Mouse (Mus musculus): ENCODE results near the gene Pygo2.

Gene Pygo2

GRCm38 (mm10) chr3:89430171-89431159 is at the start of gene Pygo2:
Gene Pygo2, plus strand, starts transcription at chr3:89430214.
- DNase-seq (ENCODE audit: low read depth, low spot score), result peak; percentile 74

GRCm38 (mm10) chr3:89380291-89380690 is 49.7 kb upstream of the Pygo2 start:
- DNase-seq (ENCODE audit: low read depth, low spot score), result no peak

DNA sequence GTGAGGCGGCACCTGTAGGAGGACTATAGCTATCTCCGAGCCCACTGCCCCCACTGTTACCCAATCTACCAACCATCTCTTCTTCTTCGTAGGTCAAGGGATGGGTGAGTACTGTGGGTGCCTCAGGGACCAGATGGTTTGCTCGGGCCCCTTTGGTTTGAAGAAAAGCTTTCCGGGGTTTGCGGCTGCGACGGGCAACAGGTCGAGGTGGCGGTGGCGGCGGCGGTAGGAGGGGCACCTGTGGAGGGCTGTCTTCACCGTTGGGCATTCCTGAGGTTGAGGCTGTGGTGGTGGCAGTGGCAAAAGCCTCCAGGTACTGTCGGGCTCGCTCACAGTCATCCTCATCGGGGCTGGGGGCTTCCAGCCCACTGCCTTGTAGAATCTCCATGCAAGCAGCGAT is 49.3 kb upstream of the Pygo2 start:
- no peak for DNase-seq (ENCODE audit: low read depth, low spot score)

- DNase-seq (ENCODE audit: low read depth, low spot score), result no peak
Observed at GRCm38 (mm10) chr3:89381233-89381632, 48.8 kb upstream of the Pygo2 start.

DNA sequence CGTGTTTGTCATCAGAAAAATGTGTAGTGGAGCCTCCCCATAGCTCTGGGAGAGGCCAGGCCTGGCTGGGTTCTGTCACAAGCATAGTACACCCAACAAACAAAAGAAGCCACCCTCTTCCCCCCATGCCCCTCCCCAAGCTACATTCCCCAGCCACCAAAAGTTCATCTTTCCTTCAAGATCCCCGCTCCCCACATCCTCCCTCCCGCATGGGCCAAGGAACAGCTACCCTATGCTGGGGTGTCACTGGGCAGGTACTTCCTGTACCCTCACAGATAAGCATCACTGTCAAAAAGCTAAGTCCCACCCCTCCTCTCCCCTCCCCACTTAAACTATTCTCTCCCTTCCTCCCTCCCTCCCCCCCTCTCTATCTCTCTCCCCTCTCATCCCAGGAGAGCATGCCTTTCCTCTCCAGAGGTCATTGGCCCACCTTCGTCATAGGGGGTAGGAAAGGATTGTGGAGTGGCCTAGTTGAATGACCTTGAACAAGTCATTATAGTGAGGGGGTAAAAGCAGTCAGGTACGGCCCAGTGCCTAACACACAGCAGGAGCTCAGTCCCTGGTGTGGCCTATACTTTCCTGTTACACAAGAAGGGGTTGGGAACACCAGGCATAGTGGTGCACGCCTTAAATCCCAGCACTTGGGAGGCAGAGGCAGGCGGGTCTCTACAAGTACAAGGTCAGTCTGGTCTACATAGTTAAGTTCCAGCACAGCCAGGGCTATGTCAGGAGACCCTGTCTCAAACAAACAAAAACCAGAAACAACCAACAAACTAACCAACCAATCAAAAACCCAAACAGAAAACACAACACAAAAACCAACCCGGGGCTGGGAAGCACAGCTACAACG is 47.8 kb upstream of the Pygo2 start:
- DNase-seq (ENCODE audit: low read depth, low spot score), result no peak

DNA sequence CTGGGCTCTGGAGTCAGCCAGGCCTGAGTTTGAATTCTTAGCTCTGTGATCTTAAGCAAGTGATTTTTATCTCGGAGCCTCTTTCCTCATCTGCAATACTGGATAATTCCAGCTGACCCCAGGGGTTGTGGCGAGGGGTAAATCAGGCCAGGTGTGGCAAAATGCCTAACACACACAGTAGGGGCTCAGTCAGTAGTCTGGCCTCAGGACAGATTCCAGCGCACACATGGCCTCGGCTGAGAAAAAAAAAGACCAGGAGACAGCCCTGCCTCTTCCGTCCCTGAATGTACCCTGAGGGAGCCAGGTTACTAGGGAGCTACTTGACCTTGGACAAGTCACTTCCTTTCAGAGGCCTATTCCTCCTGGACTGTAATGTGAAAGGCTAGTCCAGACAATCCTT is 47.1 kb upstream of the Pygo2 start:
- DNase-seq (ENCODE audit: low read depth, low spot score), result no peak

DNA sequence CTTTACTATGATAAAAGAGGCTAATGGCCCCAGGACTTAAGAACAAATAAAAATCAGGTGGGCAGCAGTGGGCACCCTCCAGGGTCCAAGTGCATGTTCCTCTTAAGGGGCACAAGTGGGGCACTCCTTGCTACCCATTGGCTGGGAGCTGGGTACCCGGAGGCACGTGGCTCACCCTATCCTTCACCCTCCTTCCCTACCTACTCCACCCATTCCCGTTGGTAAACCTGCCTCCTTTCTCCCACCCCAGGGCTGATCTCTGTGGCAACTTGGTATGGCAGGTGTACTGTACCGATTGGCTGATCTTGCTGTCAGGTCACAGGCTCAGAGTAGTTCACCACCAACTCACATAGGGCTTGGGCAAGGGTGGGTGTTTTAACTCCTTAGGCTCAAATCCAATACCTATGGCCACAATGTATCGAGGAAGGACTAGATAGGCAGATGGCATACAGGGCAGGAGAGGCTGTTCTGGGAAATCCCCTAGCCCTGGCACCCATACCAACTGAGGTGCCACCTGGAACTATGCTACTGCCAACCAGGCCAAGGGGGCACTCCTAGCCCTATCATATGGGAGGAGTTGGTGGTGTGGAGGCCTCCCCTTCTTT is 46.3 kb upstream of the Pygo2 start:
- DNase-seq (ENCODE audit: low read depth, low spot score), result no peak

- no peak for DNase-seq (ENCODE audit: low read depth, low spot score)
Observed at GRCm38 (mm10) chr3:89384331-89385076, 45.5 kb upstream of the Pygo2 start.

DNA sequence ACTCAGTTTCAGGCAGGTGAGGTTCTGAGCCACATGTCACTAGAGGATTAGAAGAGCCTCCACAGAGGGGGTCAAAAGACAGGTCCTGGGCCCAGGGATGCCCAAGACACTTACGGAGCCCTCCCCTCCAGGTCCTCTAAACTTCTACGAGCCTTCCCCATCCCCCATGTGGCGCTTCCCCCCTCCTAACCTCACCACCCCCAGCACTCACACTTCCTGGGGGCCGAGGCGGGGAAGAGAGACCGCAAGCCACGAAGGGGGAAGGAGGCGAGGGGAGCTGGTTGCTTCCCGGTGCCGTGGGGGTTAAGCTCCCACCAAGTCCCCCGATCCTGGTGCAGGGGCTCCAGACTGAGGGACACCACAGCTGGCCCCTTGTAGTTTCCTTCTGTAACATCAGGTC is 44.6 kb upstream of the Pygo2 start:
- DNase-seq (ENCODE audit: low read depth, low spot score), result no peak

GRCm38 (mm10) chr3:89386438-89387420 is 43.3 kb upstream of the Pygo2 start:
- DNase-seq (ENCODE audit: low read depth, low spot score), result no peak

GRCm38 (mm10) chr3:89387632-89388031 is 42.4 kb upstream of the Pygo2 start:
- DNase-seq (ENCODE audit: low read depth, low spot score), result no peak

GRCm38 (mm10) chr3:89388134-89388881 is 41.7 kb upstream of the Pygo2 start:
- DNase-seq (ENCODE audit: low read depth, low spot score), result no peak

DNA sequence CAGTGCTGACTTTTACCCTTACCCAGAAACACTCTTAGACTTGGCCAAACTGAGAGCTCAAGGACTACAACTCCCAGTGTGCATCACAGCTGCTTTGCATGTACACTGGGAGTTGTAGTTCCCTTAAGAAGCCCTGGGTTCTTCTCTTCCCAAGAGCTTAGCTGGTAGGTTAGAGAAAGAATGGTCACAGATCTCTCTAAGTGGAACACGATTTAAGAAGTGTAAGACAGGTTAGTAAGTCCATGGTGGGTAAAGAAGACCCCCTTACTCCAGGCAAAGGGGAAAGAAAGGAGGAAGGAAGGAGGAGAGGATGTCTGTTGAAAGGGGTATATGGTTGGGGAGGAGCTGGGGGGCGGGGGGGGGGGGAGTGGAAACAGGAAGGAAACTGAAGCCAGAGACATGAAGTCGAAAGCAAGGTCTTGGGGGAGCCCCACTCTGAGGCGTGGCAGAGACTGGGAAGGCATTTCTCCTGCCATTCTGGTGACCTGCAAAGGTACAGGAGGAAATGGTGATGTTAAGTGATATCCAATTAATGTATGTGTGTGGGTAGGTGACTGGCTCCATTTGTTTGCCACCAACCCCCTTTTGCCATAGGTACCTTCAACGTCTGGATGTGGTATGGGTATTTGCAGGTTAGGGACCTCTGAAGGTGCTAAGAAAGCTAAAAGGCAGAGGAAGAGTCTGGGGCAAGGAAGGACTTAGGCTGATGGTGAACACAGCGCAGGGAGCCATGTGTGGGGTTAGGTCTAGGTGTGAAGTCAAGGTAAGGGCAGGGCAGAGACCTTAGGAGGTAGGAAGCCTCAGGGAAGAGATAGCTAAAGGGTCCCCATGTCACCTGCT is 40.9 kb upstream of the Pygo2 start:
- no peak for DNase-seq (ENCODE audit: low read depth, low spot score)

- no peak for DNase-seq (ENCODE audit: low read depth, low spot score)
Observed at GRCm38 (mm10) chr3:89390111-89390515, 39.9 kb upstream of the Pygo2 start.

DNA sequence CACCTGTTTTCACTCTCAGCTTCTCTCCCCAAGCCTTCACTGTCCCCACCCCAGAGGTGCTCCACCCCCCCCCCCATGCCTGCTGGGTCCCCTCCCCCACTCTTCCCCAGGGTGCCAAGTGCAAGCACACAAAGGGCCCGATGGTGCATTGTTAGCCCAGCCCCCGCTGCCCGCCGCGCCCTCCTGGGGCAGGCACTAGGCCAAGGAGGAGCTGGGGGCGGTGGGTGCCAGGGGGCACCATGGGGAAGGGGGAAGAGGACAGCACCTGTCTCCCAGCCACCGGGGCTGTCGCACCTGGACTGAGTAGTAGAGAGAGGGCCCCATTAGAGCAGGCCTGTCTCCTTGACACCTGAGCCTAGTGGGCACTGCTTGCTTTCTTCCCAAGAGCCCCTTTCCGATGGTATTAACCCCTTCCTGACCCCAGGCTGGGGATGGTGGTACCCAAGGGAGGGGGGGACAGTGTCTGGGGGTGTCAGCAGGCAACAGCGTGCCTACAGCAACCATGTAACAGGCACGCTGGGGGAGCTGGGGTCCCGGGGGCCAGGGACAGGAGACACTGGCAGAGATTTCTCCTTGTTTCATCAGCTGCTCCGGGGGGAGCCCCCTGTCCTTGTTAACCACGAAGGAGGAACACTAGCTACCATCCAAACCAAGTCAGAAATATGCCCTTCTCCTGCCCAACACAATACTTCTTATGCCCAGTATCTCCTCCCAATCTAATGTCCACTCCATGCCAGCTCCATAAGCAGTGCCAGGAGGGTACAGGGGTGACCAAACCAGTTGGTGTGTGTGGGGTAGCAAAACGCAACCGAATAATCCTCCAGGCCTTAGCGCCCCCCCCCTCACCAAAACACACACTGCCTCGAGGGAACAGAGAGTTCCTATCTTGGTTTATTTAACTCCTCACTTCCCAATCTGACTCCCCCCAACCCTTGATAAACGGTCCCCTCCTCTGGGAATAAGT is 39.0 kb upstream of the Pygo2 start:
- no peak for DNase-seq (ENCODE audit: low read depth, low spot score)

DNA sequence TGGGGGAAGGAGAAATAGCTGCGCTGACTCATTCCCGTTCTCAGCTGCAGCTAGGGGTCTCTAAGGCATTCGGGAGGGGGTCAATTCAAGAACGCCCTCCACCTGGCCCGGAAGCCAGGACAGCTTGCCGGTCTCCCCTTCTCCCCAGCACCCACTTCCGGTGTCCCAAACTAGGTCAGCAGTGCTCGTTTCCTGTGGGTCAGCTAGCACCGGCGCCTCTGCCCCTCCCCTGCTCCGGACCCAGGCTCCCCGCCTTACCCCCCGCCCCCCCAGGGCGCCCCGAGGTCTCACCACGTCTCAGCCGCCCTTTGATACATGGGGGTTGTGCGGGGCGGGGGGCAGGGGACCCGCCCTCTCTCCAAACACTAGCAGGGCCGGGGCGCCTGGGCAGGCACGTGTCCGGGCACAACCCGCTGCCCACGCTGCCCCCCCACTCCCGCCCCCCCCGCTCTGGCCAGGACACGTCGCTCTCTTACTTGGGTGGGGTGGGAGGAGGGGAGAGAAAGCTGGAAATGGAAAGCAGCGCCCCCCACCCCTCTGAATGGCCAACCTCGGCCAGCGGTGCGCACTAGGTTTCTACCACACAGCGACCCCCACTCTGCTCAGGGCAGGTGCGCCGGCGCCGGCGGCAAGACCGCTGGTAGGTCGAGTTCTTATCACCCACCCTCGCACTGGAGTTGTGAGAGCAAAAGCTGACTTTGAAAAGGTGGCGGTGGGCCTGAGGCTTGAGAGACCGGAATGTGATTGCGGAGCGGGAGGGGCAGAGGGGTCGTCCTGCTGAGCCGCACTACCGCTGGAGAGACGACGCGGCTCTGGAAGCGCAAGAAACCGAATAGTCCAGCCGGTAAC is 38.1 kb upstream of the Pygo2 start:
- DNase-seq (ENCODE audit: low read depth, low spot score), result no peak

All from c-Kit-negative CD71-positive TER-119-positive erythroid progenitor cells, embryonic 14.5 days (primary cell).